25 mouse cellular contexts compared by ENCODE assay signal in genomic region chr2:65336608-65337007, GRCm38 (mm10). TPM values are rescaled to one million over a fixed set of nuclear protein-coding genes. Genes with fewer than 3 reads are reported as not detected.
A peak's percentile ranks its signal among the peaks of the same experiment; 100 is the strongest.
DNase-seq lines count a peak whose midpoint lies in the region; ATAC-seq and TF ChIP-seq lines count a peak whose summit lies in the region.
"Had no signal": no experiment of that assay in that cellular context is flagged by ENCODE, and none has a peak within 500 bp of the region (broad histone marks: within the 10 kb centered on the region; RNA-seq: fewer than 3 reads in every experiment).

No protein-coding gene starts in this region.

- no peak overlapping the region for H3K4me3 ChIP-seq in lung, adult 2 months (replicated peaks; ENCODE audit: extremely low read depth, low read depth, low read length)
- no peak overlapping the region for H3K4me3 ChIP-seq in hindbrain, embryonic 10.5 days
- H3K4me3 ChIP-seq: embryonic facial prominence, embryonic 15.5 days; erythroblast, embryonic 14.5 days; forebrain, embryonic 10.5 days; heart, embryonic 10.5 days had no signal

- peak; percentile 25 for DNase-seq in thymus, postnatal 0 days (ENCODE audit: low spot score)
- no peak for DNase-seq in thymus, adult 18-20 months
- no peak for DNase-seq in lung, adult 2 months
- DNase-seq in hindbrain, embryonic 10.5 days (ENCODE audit: low spot score): no peak
- DNase-seq in adrenal gland, adult 8-10 months: no peak
- DNase-seq: adrenal gland, adult 2 months; adrenal gland, postnatal 36 days; cerebellum, adult 2 months; cerebellum, postnatal 14 days; embryo, embryonic 11 days; gastrocnemius, postnatal 10 days; heart, adult 18-20 months; heart, postnatal 10 days had no signal

- TF ChIP-seq CTCF in lung, adult 2 months (IDR thresholded peaks at IDR 0.05; ENCODE audit: insufficient read depth, low read length): no peak

- peaks cover 4% of the 10 kb centered on the region for H3K4me1 ChIP-seq in lung, adult 2 months (ENCODE audit: control insufficient read depth, insufficient read depth, low read length)
- peaks cover 5% of the 10 kb centered on the region; the same call in 1 of the 2 replicates for H3K4me1 ChIP-seq in hindbrain, embryonic 10.5 days (replicated peaks)
- H3K4me1 ChIP-seq: embryonic facial prominence, embryonic 15.5 days had no signal

- 80% methylated on average over 3 of the region's 3 CpGs for WGBS in lung, adult 2 months
- WGBS in hindbrain, embryonic 10.5 days: 89% methylated on average over 3 of the region's 3 CpGs

- TF ChIP-seq POLR2A in lung, adult 2 months (IDR thresholded peaks at IDR 0.05; ENCODE audit: borderline replicate concordance, extremely low read depth, low read depth, low read length): no peak

- no peak overlapping the region for H3K27ac ChIP-seq in hindbrain, embryonic 10.5 days
- H3K27ac ChIP-seq: embryonic facial prominence, embryonic 15.5 days; forebrain, embryonic 10.5 days; heart, embryonic 10.5 days; hindbrain, embryonic 14.5 days had no signal

- no peaks in the 10 kb centered on the region for H3K27me3 ChIP-seq in hindbrain, embryonic 10.5 days (ENCODE audit: insufficient read depth, poor library complexity, severe bottlenecking)
- H3K27me3 ChIP-seq: embryonic facial prominence, embryonic 15.5 days; Patski had no signal

- H3K36me3 ChIP-seq in hindbrain, embryonic 10.5 days: no peaks in the 10 kb centered on the region
- H3K36me3 ChIP-seq: embryonic facial prominence, embryonic 15.5 days; forebrain, embryonic 10.5 days; heart, embryonic 10.5 days had no signal

- no peaks in the 10 kb centered on the region for H3K9me3 ChIP-seq in hindbrain, embryonic 10.5 days
- H3K9me3 ChIP-seq: embryonic facial prominence, embryonic 15.5 days; forebrain, embryonic 10.5 days; heart, embryonic 10.5 days had no signal

- ATAC-seq in CD4-positive, CD25-positive, alpha-beta regulatory T cell, adult 4 months: peak; percentile 60
- ATAC-seq in inflammation-experienced regulatory T-cells, adult 6 months: peak; percentile 49
- ATAC-seq in neutrophil, adult 5-6 weeks (ENCODE audit: extremely low read depth, insufficient number of reproducible peaks, low FRiP score, poor library complexity, severe bottlenecking): peak; percentile 64; the same call in 1 of the 2 replicates
- ATAC-seq: Patski had no signal

RNA-seq across cellular contexts. Expression of gene Slc38a11, which starts 27.2 kb away (rescaled TPM):
- not detected in 2 replicates for polyA plus RNA-seq in thymus, postnatal 0 days (2015; fragmentation: Nextera tagmentation; extraction: Ambion mirVana)
- not detected for polyA plus RNA-seq in CD4-positive, CD25-positive, alpha-beta regulatory T cell, adult 4 months (2017; shearing (Covaris generic))
- under 1 TPM in 2 of 3 experiments, not detected in 1; 0.24 to 0.55 TPM for polyA plus RNA-seq in inflammation-experienced regulatory T-cells, adult 6 months (2017; shearing (Covaris generic))
- total RNA-seq in neutrophil, adult 5-6 weeks (2017): 0.49 TPM in 1 of 2 replicates, not detected in the other
- 0.62 and 1.2 TPM in 2 replicates for polyA plus RNA-seq in lung, adult 2 months (2012; rRNA removed)
- polyA plus RNA-seq in hindbrain, embryonic 10.5 days (2016; fragmentation: Nextera tagmentation; extraction: Ambion mirVana): 0.14 and 0.17 TPM in 2 replicates
- total RNA-seq in adrenal gland, adult 8-10 months (2022): 10 to 100 TPM; 20.1 to 43.2 (median 28.4) TPM
- total RNA-seq: hematopoietic stem cell, adult 5-6 weeks had no signal
- polyA plus RNA-seq: embryonic facial prominence, embryonic 11.5 days; erythroblast, embryonic 14.5 days; heart, embryonic 10.5 days; heart, embryonic 14.5 days; Patski had no signal
